Mouse (Mus musculus): ENCODE results near the gene Nup188.

Gene Nup188

DNA sequence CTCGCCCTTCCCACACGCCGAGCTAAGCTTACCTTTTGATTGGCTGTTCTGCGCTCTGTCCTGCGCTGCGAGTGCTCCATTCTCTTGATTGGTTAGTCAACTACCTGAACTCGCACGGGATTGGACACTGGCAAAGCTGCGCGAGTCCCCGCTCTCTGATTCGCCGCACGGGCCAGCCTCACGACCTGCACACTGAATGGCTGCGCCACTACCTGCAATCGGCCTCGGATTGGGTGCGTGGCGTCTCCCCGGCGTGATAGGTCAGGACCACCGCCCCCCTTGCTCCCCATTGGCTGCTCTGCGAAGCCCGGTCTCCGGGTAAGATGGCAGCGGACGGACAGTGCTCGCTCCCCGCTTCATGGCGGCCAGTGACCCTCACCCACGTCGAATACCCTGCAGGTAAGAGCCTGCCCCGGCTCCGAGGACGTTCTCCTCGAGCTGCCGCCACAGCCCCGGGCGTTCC, 105.9 kb downstream of the Nup188 start, which contains the start of gene Dolpp1:
Gene Dolpp1, plus strand, starts transcription at position 141 of the 463 bp plus-strand sequence.
- no peaks in the 10 kb centered on the region for H3K36me3 ChIP-seq (ENCODE audit: control insufficient read depth, insufficient read depth, low read length, poor library complexity, severe bottlenecking)
- no peaks in the 10 kb centered on the region for H3K27me3 ChIP-seq (ENCODE audit: control insufficient read depth, insufficient read depth, low read length, poor library complexity, severe bottlenecking)
- DNase-seq (ENCODE audit: low read depth, low spot score), result peak; percentile 99

DNA sequence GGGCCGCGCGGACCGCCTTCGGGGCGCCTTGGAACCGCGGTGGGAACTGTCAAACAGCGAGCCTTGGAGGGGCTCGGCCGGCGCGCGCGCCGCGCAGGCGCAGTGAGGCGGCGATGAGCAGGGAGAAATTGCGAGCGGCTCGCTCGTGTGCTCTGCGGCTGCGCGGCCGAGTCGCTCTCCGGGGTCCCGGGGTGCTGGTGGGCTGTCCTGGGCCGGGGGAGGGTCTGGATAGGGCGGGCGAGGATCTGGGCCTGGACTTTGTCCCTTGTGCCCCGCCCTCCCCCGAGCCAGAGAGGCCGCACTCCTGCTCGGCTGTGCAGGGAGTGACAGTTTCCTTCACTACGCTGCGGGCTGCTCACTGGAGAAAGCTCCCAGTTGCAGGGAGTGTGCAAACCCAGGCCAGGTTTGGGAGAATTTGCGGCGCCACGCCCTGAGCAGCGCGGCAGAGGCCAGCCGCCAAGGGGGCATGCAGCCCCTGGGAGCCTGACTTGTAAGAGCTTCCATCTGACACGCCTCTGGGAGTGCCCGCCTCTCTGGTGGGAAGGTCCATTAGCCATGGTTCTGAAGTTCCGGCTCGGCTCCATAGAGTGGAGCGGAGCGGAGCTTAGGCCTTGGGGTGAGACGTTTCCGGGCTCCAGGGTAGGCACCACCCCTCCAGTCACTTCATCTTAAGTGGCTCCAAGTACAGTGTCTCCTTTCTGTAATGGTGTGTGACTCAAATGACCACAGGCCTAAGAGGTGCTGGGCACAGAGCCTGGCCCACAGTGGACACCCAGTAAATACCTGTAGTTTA, 106.6 kb downstream of the Nup188 start:
- H3K36me3 ChIP-seq (ENCODE audit: control insufficient read depth, insufficient read depth, low read length, poor library complexity, severe bottlenecking), result no peaks in the 10 kb centered on the region; the same call in 1 of the 2 replicates
- H3K27me3 ChIP-seq (ENCODE audit: control insufficient read depth, insufficient read depth, low read length, poor library complexity, severe bottlenecking), result no peaks in the 10 kb centered on the region
- DNase-seq (ENCODE audit: low read depth, low spot score), result peak; percentile 81

DNA sequence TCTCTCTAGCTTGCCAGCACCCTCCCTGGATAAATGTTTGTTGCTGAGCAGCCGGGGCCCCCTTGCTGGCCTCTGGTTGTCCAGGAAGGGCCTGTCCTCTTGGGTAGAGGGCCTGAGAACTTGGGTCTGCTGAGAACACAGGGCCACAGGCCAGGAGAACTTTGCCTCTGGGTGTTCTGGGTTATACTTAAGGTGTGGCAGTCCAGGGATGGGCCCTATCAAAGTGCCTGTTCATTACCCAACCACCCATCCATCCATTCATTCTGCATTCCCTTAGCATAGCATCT, 107.1 kb downstream of the Nup188 start:
- Histone ChIP-seq H3K27me3 (ENCODE audit: control insufficient read depth, insufficient read depth, low read length, poor library complexity, severe bottlenecking) (no peaks in the 10 kb centered on the region), H3K36me3 (ENCODE audit: control insufficient read depth, insufficient read depth, low read length, poor library complexity, severe bottlenecking) (no peaks in the 10 kb centered on the region; the same call in 1 of the 2 replicates)
- DNase-seq (ENCODE audit: low read depth, low spot score), result no peak
